Mouse (Mus musculus): ENCODE measurements at regions not wholly inside any gene's neighbourhood (a gene's known extent, or its start where the extent isn't known, plus 50 kb on each side); places are given as distances from the start of the nearest gene placed in this dataset.
"Not testable (repeated sequence)": the region's sequence is repeated elsewhere in the genome, so short reads cannot be mapped to it uniquely, and the experiment has no call there.

DNA sequence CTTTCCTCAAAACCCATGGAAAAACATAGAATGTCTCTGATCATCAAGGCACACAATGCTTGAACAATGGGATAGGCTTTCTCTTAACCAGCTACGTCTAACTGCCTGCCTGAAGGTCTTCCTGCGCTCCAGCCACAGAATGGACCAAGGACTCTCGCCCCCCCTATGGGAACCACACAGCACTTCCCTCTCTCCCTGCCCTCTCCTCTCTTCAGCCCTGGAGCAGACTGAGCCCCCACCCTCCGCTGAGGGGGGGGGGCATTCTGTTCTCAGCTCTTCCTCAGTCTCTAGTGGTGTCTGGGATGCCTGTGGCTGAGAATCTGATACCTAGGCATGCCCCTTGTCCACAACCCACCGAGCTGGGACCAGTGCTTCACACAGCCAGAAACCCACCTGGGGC is 222.3 kb upstream of the Cntn5 start:
- ATAC-seq (ENCODE audit: insufficient read depth, low FRiP score, low read depth): no peak
- no peaks in the 10 kb centered on the region for H3K36me3 ChIP-seq
- 81% methylated on average over 5 of the region's 5 CpGs for WGBS

DNA sequence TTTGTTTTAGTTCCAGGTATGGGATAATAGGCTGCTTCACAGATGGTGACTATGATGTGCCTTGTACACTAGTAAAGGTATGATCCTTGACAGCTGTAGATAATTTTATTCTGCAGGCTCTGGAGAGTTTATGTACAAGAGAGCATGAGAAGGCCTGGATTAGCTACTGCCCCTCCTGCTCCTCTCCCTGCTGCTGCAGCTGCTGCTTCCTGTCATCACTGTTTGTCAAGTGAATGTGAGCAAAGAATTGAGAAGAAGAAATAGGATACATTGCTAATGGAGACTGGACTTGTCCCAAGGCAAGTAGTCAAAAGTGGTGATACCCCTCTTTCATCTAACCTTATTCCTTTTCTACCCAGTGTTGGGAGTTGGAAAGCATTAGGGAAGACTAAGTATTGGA is 214.6 kb upstream of the Cntn5 start:
- Histone ChIP-seq H3K27me3 (replicated peaks) (no peaks in the 10 kb centered on the region), H3K9me3 (no peaks in the 10 kb centered on the region), H3K4me2 (no peak overlapping the region), H3K27ac (no peak overlapping the region), H3K9ac (no peak overlapping the region), H3K4me3 (replicated peaks) (no peak overlapping the region), H3K36me3 (no peaks in the 10 kb centered on the region), H3K4me1 (no peaks in the 10 kb centered on the region)
- ATAC-seq (ENCODE audit: insufficient read depth, low FRiP score, low read depth): no peak

More for the DNA sequence above, 222.3 kb upstream of the Cntn5 start:
- Histone ChIP-seq H3K4me3 (replicated peaks) (no peak overlapping the region), H3K27me3 (replicated peaks) (no peaks in the 10 kb centered on the region), H3K4me1 (no peaks in the 10 kb centered on the region), H3K27ac (no peak overlapping the region), H3K9me3 (no peaks in the 10 kb centered on the region), H3K9ac (no peak overlapping the region), H3K4me2 (no peak overlapping the region)

DNA sequence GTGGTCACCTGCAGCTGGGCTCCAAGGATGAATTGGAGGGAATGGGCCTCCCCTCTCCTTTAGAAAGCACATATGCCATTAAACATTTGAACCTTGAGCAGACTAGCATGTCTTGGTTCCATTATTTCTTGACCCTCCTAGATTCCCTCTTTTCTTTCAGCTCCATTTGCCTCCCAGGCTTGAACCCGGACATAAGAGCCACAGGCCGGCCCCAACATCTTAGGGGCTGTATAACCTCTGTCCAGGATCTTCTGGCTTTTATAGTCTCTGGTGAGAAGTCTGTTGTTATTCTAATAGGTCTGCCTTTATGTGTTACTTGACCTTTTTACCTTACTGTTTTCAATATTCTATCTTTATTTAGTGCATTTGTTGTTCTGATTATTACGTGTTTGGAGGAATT is 203.3 kb upstream of the Cntn5 start:
- not testable (repeated sequence) for H3K9ac ChIP-seq; ATAC-seq (ENCODE audit: insufficient read depth, low FRiP score, low read depth); H3K4me3 ChIP-seq (replicated peaks); H3K4me2 ChIP-seq; H3K36me3 ChIP-seq; H3K9me3 ChIP-seq; H3K4me1 ChIP-seq; H3K27me3 ChIP-seq (replicated peaks); H3K27ac ChIP-seq
- WGBS: 84% methylated on average over 3 of the region's 3 CpGs

DNA sequence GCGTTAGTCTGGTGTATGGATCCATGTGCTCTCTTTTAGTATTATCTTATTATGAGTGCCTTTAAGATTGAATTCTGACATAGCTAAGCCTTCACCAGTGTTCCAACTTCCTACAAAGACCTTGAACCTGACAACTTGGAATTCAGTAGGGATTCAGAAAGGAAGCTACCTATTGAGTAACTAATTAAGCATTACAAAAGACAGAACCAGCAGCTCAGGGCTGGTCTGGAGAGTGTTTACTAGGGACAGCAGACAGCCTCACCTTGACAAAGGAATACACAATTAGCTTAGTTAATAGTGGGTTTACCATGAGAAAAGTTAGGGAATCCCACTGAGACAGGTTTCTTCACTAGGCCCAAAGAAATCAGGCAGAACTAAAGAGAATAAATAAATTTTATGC is 202.6 kb upstream of the Cntn5 start:
- not testable (repeated sequence) for H3K36me3 ChIP-seq; ATAC-seq (ENCODE audit: insufficient read depth, low FRiP score, low read depth); H3K4me3 ChIP-seq (replicated peaks); H3K27ac ChIP-seq; H3K4me2 ChIP-seq; H3K27me3 ChIP-seq (replicated peaks); H3K9me3 ChIP-seq; H3K4me1 ChIP-seq; H3K9ac ChIP-seq
- 86% methylated on average over 1 of the region's 1 CpGs for WGBS

- H3K27ac ChIP-seq: no peak overlapping the region
- no peak overlapping the region for H3K9ac ChIP-seq
- no peaks in the 10 kb centered on the region for H3K27me3 ChIP-seq (replicated peaks)
- no peak overlapping the region for H3K4me2 ChIP-seq
- no peaks in the 10 kb centered on the region for H3K36me3 ChIP-seq
- no peak for ATAC-seq (ENCODE audit: insufficient read depth, low FRiP score, low read depth)
- H3K9me3 ChIP-seq: no peaks in the 10 kb centered on the region
- no peak overlapping the region for H3K4me3 ChIP-seq (replicated peaks)
- no peaks in the 10 kb centered on the region for H3K4me1 ChIP-seq
- 92% methylated on average over 2 of the region's 2 CpGs for WGBS
Observed at GRCm38 (mm10) chr9:11106268-11106667, 201.7 kb upstream of the Cntn5 start.

DNA sequence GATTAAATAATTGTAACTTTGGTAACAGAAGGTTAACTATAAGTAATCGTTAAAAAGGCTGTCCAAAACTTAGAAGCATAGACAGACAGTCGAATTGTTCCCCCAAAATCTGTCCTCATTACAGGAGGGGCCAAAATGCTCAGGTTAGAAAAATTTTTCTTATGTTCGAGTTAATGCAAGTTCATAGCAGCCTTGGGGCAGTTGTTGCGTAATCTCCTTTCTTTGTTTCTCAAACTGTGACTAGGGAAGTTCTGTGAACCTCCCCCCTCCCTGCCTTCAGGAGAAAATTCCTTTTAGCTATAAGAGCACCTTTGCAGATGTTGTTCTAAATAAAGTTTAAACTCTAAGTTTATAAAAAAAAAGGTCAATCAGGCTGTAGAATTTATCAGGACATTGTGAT is 198.9 kb upstream of the Cntn5 start:
- Histone ChIP-seq H3K27ac (no peak overlapping the region), H3K9ac (no peak overlapping the region), H3K4me1 (no peaks in the 10 kb centered on the region), H3K4me2 (no peak overlapping the region), H3K27me3 (replicated peaks) (no peaks in the 10 kb centered on the region), H3K36me3 (no peaks in the 10 kb centered on the region), H3K9me3 (no peaks in the 10 kb centered on the region), H3K4me3 (replicated peaks) (no peak overlapping the region)
- WGBS: 81% methylated on average over 4 of the region's 4 CpGs
- no peak for ATAC-seq (ENCODE audit: insufficient read depth, low FRiP score, low read depth)

GRCm38 (mm10) chr9:11092874-11093273 is 188.3 kb upstream of the Cntn5 start:
- no peak overlapping the region for H3K9ac ChIP-seq
- H3K4me1 ChIP-seq: no peaks in the 10 kb centered on the region
- H3K4me2 ChIP-seq: no peak overlapping the region
- H3K27me3 ChIP-seq (replicated peaks): no peaks in the 10 kb centered on the region
- no peak overlapping the region for H3K4me3 ChIP-seq (replicated peaks)
- ATAC-seq (ENCODE audit: insufficient read depth, low FRiP score, low read depth): no peak
- WGBS: 70% methylated on average over 1 of the region's 1 CpGs
- no peak overlapping the region for H3K27ac ChIP-seq
- no peaks in the 10 kb centered on the region for H3K36me3 ChIP-seq
- no peaks in the 10 kb centered on the region for H3K9me3 ChIP-seq

GRCm38 (mm10) chr9:11067125-11067524 is 162.6 kb upstream of the Cntn5 start:
- not testable (repeated sequence) for ATAC-seq (ENCODE audit: insufficient read depth, low FRiP score, low read depth); H3K9ac ChIP-seq; H3K4me3 ChIP-seq (replicated peaks); H3K9me3 ChIP-seq; H3K4me1 ChIP-seq; H3K27me3 ChIP-seq (replicated peaks); H3K27ac ChIP-seq; H3K4me2 ChIP-seq; H3K36me3 ChIP-seq
- WGBS: 54% methylated on average over 2 of the region's 2 CpGs

DNA sequence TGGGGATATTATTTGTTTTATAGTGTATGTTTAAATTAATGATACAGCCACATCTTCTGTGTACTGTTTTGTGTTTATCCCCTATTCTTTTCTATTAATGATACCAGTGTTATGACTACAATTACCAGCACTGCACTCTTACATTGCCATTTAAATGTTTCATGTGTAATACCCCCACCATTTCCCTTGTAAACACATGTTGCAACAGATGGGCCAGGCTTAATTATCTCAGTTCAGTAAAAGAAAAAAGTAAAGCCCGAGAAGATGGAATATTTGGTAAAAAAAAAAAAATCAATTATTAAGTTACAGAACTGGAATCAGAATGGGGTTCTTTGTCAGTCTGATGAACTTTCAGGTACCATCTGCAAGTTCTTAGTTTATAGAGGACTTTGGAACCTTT is 158.3 kb upstream of the Cntn5 start:
- Histone ChIP-seq H3K9ac (no peak overlapping the region), H3K27me3 (replicated peaks) (no peaks in the 10 kb centered on the region), H3K9me3 (no peaks in the 10 kb centered on the region), H3K27ac (no peak overlapping the region), H3K36me3 (no peaks in the 10 kb centered on the region), H3K4me3 (replicated peaks) (no peak overlapping the region), H3K4me1 (no peaks in the 10 kb centered on the region), H3K4me2 (no peak overlapping the region)
- WGBS: 60% methylated on average over 1 of the region's 1 CpGs
- ATAC-seq (ENCODE audit: insufficient read depth, low FRiP score, low read depth): no peak
